Mouse (Mus musculus): ENCODE results near the gene Slc24a3. TPM values are rescaled to one million over a fixed set of nuclear protein-coding genes. Genes with fewer than 3 reads are reported as not detected.
A peak's percentile ranks its signal among the peaks of the same experiment; 100 is the strongest.

Slc24a3 gene
- polyA plus RNA-seq, 1 experiment from 2014 or later, result 8.8 TPM

- no peak overlapping the region for H3K9ac ChIP-seq (ENCODE audit: low read length)
- no peaks in the 10 kb centered on the region for H3K4me1 ChIP-seq (replicated peaks; ENCODE audit: control insufficient read depth, insufficient read depth, low read length)
- peak; percentile 55; the same call in 1 of the 2 replicates for ATAC-seq (replicated peaks; ENCODE audit: low FRiP score, low TSS enrichment, low read depth)
- WGBS, result 19% methylated on average over 12 of the region's 12 CpGs
- H3K4me2 ChIP-seq (ENCODE audit: low read length), result no peak overlapping the region
- no peaks in the 10 kb centered on the region for H3K36me3 ChIP-seq (ENCODE audit: control insufficient read depth, insufficient read depth, low read length)
- H3K9me3 ChIP-seq (ENCODE audit: control insufficient read depth, low read length), result no peaks in the 10 kb centered on the region
- H3K27ac ChIP-seq (ENCODE audit: low read depth), result no peak overlapping the region
- no peak overlapping the region for H3K4me3 ChIP-seq (ENCODE audit: low read depth, low read length)
- no peak for DNase-seq (ENCODE audit: low spot score)
- H3K27me3 ChIP-seq (replicated peaks; ENCODE audit: control insufficient read depth, insufficient read depth, low read length), result no peaks in the 10 kb centered on the region
Observed at GRCm38 (mm10) chr2:145655373-145655960, 487.9 kb downstream of the Slc24a3 start.

GRCm38 (mm10) chr2:145656121-145656520 lies 488.6 kb downstream of the Slc24a3 start:
- WGBS, result 79% methylated on average over 3 of the region's 3 CpGs
- H3K9me3 ChIP-seq (ENCODE audit: control insufficient read depth, low read length), result no peaks in the 10 kb centered on the region
- no peak overlapping the region for H3K27ac ChIP-seq (ENCODE audit: low read depth)
- no peak for DNase-seq (ENCODE audit: low spot score)
- H3K4me3 ChIP-seq (ENCODE audit: low read depth, low read length), result no peak overlapping the region
- no peaks in the 10 kb centered on the region for H3K36me3 ChIP-seq (ENCODE audit: control insufficient read depth, insufficient read depth, low read length)
- no peak overlapping the region for H3K9ac ChIP-seq (ENCODE audit: low read length)
- H3K27me3 ChIP-seq (replicated peaks; ENCODE audit: control insufficient read depth, insufficient read depth, low read length), result no peaks in the 10 kb centered on the region
- H3K4me1 ChIP-seq (replicated peaks; ENCODE audit: control insufficient read depth, insufficient read depth, low read length), result no peaks in the 10 kb centered on the region
- no peak for ATAC-seq (replicated peaks; ENCODE audit: low FRiP score, low TSS enrichment, low read depth)
- H3K4me2 ChIP-seq (ENCODE audit: low read length), result no peak overlapping the region

DNA sequence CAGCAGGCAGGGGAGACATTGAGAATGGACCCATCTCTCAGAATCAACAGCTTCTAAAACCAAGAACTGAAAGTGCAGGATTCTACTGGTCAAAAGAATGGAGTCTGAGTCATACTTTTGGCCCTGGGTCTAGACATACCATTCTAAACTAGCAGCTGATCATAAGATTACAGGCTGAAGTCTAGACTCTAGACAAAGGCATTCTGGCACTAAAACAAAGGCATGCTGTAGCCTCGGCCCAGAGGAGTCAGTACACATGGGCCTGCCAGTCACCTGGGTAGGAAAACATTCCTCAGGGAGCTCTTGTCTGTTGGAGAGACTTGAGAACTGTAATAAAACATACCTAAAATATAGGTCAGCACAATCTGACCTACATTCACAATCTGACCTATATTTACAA lies 489.2 kb downstream of the Slc24a3 start:
- H3K9me3 ChIP-seq (ENCODE audit: control insufficient read depth, low read length), result no peaks in the 10 kb centered on the region
- no peak overlapping the region for H3K27ac ChIP-seq (ENCODE audit: low read depth)
- DNase-seq (ENCODE audit: low spot score) (no peak), ATAC-seq (replicated peaks; ENCODE audit: low FRiP score, low TSS enrichment, low read depth) (no peak)
- WGBS, result 70% methylated on average over 1 of the region's 1 CpGs
- H3K4me3 ChIP-seq (ENCODE audit: low read depth, low read length), result no peak overlapping the region
- no peak overlapping the region for H3K4me2 ChIP-seq (ENCODE audit: low read length)
- H3K36me3 ChIP-seq (ENCODE audit: control insufficient read depth, insufficient read depth, low read length), result no peaks in the 10 kb centered on the region
- no peaks in the 10 kb centered on the region for H3K27me3 ChIP-seq (replicated peaks; ENCODE audit: control insufficient read depth, insufficient read depth, low read length)
- no peak overlapping the region for H3K9ac ChIP-seq (ENCODE audit: low read length)
- H3K4me1 ChIP-seq (replicated peaks; ENCODE audit: control insufficient read depth, insufficient read depth, low read length), result no peaks in the 10 kb centered on the region

DNA sequence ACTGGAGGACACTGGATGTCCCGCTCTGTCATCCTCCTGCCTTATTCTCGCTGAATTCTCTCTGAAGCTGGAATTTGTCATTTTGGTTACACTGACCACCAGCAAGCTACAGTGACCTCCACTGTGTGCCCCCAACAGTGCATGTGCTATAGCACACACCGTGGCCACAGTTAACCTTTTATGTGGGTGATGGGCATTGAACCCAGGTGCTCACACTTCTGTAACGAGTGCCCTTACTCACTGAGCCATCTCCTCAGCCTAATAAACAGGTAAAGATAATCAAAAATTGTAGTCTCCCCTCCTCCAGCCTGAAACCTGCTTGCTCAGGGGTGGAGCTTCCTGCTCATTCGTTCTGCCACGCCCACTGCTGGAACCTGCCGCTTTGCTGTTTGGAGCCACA lies 493.7 kb downstream of the Slc24a3 start:
- H3K4me1 ChIP-seq (replicated peaks; ENCODE audit: control insufficient read depth, insufficient read depth, low read length), result no peaks in the 10 kb centered on the region
- H3K27me3 ChIP-seq (replicated peaks; ENCODE audit: control insufficient read depth, insufficient read depth, low read length), result no peaks in the 10 kb centered on the region
- no peak overlapping the region for H3K4me2 ChIP-seq (ENCODE audit: low read length)
- 79% methylated on average over 4 of the region's 7 CpGs for WGBS
- H3K9ac ChIP-seq (ENCODE audit: low read length), result no peak overlapping the region
- H3K36me3 ChIP-seq (ENCODE audit: control insufficient read depth, insufficient read depth, low read length), result no peaks in the 10 kb centered on the region
- H3K9me3 ChIP-seq (ENCODE audit: control insufficient read depth, low read length), result no peaks in the 10 kb centered on the region
- DNase-seq (ENCODE audit: low spot score) (no peak), ATAC-seq (replicated peaks; ENCODE audit: low FRiP score, low TSS enrichment, low read depth) (no peak)
- H3K27ac ChIP-seq (ENCODE audit: low read depth), result no peak overlapping the region
- no peak overlapping the region for H3K4me3 ChIP-seq (ENCODE audit: low read depth, low read length)

GRCm38 (mm10) chr2:145663899-145664298 lies 496.3 kb downstream of the Slc24a3 start:
- H3K4me1 ChIP-seq (replicated peaks; ENCODE audit: control insufficient read depth, insufficient read depth, low read length), result no peaks in the 10 kb centered on the region
- no peak for ATAC-seq (replicated peaks; ENCODE audit: low FRiP score, low TSS enrichment, low read depth)
- H3K4me3 ChIP-seq (ENCODE audit: low read depth, low read length), result no peak overlapping the region
- no peak overlapping the region for H3K27ac ChIP-seq (ENCODE audit: low read depth)
- H3K27me3 ChIP-seq (replicated peaks; ENCODE audit: control insufficient read depth, insufficient read depth, low read length), result no peaks in the 10 kb centered on the region
- H3K36me3 ChIP-seq (ENCODE audit: control insufficient read depth, insufficient read depth, low read length), result no peaks in the 10 kb centered on the region
- DNase-seq (ENCODE audit: low spot score), result no peak
- WGBS, result 61% methylated on average over 7 of the region's 7 CpGs
- no peaks in the 10 kb centered on the region for H3K9me3 ChIP-seq (ENCODE audit: control insufficient read depth, low read length)
- no peak overlapping the region for H3K4me2 ChIP-seq (ENCODE audit: low read length)
- H3K9ac ChIP-seq (ENCODE audit: low read length), result no peak overlapping the region

DNA sequence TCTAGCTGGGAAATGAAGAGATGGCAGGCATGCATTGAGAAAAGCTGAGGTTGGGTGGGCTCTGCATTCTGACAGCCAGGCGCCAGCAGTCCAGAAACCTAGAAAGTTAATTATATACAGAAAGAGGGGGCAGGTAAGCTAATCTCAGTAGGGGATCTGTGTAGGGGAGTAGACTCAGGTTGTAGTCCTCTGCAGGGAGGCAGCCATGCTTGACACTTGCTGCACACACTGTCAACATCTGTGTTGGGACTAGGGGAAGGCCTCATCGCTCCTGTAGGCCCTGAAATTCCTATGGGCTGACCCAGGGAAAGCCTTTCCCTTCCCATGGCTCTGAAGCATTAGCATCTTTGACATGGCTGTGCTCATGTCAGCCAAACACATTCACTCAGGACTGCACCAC lies 496.8 kb downstream of the Slc24a3 start:
- Histone ChIP-seq H3K27me3 (replicated peaks; ENCODE audit: control insufficient read depth, insufficient read depth, low read length) (no peaks in the 10 kb centered on the region), H3K27ac (ENCODE audit: low read depth) (no peak overlapping the region), H3K4me3 (ENCODE audit: low read depth, low read length) (no peak overlapping the region), H3K36me3 (ENCODE audit: control insufficient read depth, insufficient read depth, low read length) (no peaks in the 10 kb centered on the region), H3K9ac (ENCODE audit: low read length) (no peak overlapping the region), H3K9me3 (ENCODE audit: control insufficient read depth, low read length) (no peaks in the 10 kb centered on the region), H3K4me1 (replicated peaks; ENCODE audit: control insufficient read depth, insufficient read depth, low read length) (no peaks in the 10 kb centered on the region), H3K4me2 (ENCODE audit: low read length) (no peak overlapping the region)
- ATAC-seq (replicated peaks; ENCODE audit: low FRiP score, low TSS enrichment, low read depth) (0 out of 2 replicates have a peak, but pooled peaks have one; percentile 11), DNase-seq (ENCODE audit: low spot score) (no peak)
- 59% methylated on average over 2 of the region's 2 CpGs for WGBS

- 72% methylated on average over 3 of the region's 4 CpGs for WGBS
- no peak overlapping the region for H3K9ac ChIP-seq (ENCODE audit: low read length)
- no peaks in the 10 kb centered on the region for H3K27me3 ChIP-seq (replicated peaks; ENCODE audit: control insufficient read depth, insufficient read depth, low read length)
- no peaks in the 10 kb centered on the region for H3K36me3 ChIP-seq (ENCODE audit: control insufficient read depth, insufficient read depth, low read length)
- DNase-seq (ENCODE audit: low spot score) (no peak), ATAC-seq (replicated peaks; ENCODE audit: low FRiP score, low TSS enrichment, low read depth) (no peak)
- no peaks in the 10 kb centered on the region for H3K4me1 ChIP-seq (replicated peaks; ENCODE audit: control insufficient read depth, insufficient read depth, low read length)
- H3K9me3 ChIP-seq (ENCODE audit: control insufficient read depth, low read length), result no peaks in the 10 kb centered on the region
- no peak overlapping the region for H3K4me3 ChIP-seq (ENCODE audit: low read depth, low read length)
- no peak overlapping the region for H3K27ac ChIP-seq (ENCODE audit: low read depth)
- no peak overlapping the region for H3K4me2 ChIP-seq (ENCODE audit: low read length)
Observed at GRCm38 (mm10) chr2:145668135-145668534, 500.6 kb downstream of the Slc24a3 start.

- Histone ChIP-seq H3K27me3 (replicated peaks; ENCODE audit: control insufficient read depth, insufficient read depth, low read length) (no peaks in the 10 kb centered on the region), H3K4me2 (ENCODE audit: low read length) (no peak overlapping the region), H3K4me3 (ENCODE audit: low read depth, low read length) (no peak overlapping the region), H3K4me1 (replicated peaks; ENCODE audit: control insufficient read depth, insufficient read depth, low read length) (peaks cover 9% of the 10 kb centered on the region), H3K9ac (ENCODE audit: low read length) (no peak overlapping the region), H3K27ac (ENCODE audit: low read depth) (no peak overlapping the region), H3K9me3 (ENCODE audit: control insufficient read depth, low read length) (no peaks in the 10 kb centered on the region), H3K36me3 (ENCODE audit: control insufficient read depth, insufficient read depth, low read length) (no peaks in the 10 kb centered on the region)
- DNase-seq (ENCODE audit: low spot score) (no peak), ATAC-seq (replicated peaks; ENCODE audit: low FRiP score, low TSS enrichment, low read depth) (no peak)
- 85% methylated on average over 4 of the region's 4 CpGs for WGBS
Observed at GRCm38 (mm10) chr2:145670131-145670530, 502.6 kb downstream of the Slc24a3 start.

DNA sequence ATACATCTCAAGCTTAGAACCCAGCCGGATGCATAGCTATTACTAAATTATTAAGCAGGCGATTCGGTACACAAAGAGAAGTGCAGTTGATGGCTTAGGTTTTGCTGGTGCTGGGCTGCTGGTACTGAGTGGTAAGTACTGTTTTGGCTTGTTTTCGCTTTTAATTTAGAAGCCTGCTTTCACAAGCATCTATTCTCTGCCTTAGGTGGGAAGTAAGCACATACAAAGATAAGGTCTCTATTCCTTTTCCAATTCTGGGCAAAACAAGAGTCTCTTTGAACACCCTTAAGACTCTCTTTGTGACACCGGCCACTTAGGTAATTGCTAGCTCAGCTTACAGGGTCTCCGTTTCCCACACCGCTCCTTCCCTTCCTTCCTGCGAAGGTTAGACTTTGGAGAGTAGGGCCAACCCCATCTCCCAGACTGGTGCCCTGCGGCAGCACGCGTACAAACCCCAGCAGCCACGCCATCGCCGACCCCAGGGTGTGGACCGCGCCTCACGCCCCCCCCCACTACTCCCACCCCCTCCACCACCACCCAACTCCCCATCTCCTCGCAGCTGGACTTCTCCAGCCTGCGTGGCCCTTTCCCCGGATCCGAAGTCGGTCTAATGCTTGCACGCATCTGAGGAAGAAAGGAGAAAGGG lies 507.1 kb downstream of the Slc24a3 start:
- peak overlapping the region; percentile 80 for H3K27ac ChIP-seq (ENCODE audit: low read depth)
- H3K4me2 ChIP-seq (ENCODE audit: low read length), result peak overlapping the region; percentile 84
- peak overlapping the region; percentile 75 for H3K4me3 ChIP-seq (ENCODE audit: low read depth, low read length)
- peaks cover 19% of the 10 kb centered on the region for H3K4me1 ChIP-seq (replicated peaks; ENCODE audit: control insufficient read depth, insufficient read depth, low read length)
- H3K36me3 ChIP-seq (ENCODE audit: control insufficient read depth, insufficient read depth, low read length), result no peaks in the 10 kb centered on the region
- ATAC-seq (replicated peaks; ENCODE audit: low FRiP score, low TSS enrichment, low read depth) (peak; percentile 48), DNase-seq (ENCODE audit: low spot score) (peak; percentile 60)
- peak overlapping the region; percentile 66 for H3K9ac ChIP-seq (ENCODE audit: low read length)
- no peaks in the 10 kb centered on the region for H3K9me3 ChIP-seq (ENCODE audit: control insufficient read depth, low read length)
- no peaks in the 10 kb centered on the region for H3K27me3 ChIP-seq (replicated peaks; ENCODE audit: control insufficient read depth, insufficient read depth, low read length)
- 3% methylated on average over 23 of the region's 23 CpGs for WGBS
